ENCODE assay signal across 8 mouse cellular contexts in the genomic region with DNA sequence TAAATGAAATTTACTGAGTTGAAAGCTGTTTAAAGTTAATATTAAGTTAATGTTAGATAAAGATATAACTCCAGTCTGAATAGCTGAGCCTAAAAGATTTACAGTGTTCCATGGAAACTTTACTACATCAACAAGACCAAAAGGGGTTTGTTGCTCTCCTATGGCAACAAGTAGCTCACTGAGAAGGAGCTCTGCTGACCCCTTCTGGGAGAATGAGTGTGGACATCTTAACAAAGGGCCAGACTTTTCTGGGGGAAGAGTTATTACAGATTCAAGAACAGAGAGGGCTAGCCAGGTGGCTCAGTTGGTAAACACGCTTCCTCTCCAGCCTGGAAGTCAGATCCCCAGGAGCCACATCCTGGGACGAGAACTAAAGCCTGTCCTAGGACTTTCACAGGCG. TPM values are rescaled to one million over a fixed set of nuclear protein-coding genes. Genes with fewer than 3 reads are reported as not detected.
DNase-seq lines count a peak whose midpoint lies in the region; ATAC-seq and TF ChIP-seq lines count a peak whose summit lies in the region.
"Had no signal": no experiment of that assay in that cellular context is flagged by ENCODE, and none has a peak within 500 bp of the region (broad histone marks: within the 10 kb centered on the region; RNA-seq: fewer than 3 reads in every experiment).

No protein-coding gene starts in this region.

- H3K4me2 ChIP-seq in limb, embryonic 11.5 days (ENCODE audit: low read depth, severe bottlenecking) = no peak overlapping the region
- H3K4me2 ChIP-seq: heart, embryonic 15.5 days had no signal

- H3K4me3 ChIP-seq in kidney, adult 2 months (ENCODE audit: insufficient read depth, low read depth, low read length) = no peak overlapping the region
- no peak overlapping the region for H3K4me3 ChIP-seq in limb, embryonic 11.5 days (ENCODE audit: low read depth, low read length)
- H3K4me3 ChIP-seq: heart, embryonic 15.5 days had no signal

- peak; percentile 14 for DNase-seq in CD4-positive helper T cell, adult 2 months (ENCODE audit: low read depth, low spot score)
- DNase-seq in Muller cell, postnatal 12 days (ENCODE audit: inconsistent ontology term) = peak; percentile 76
- DNase-seq in cerebellum, postnatal 10 days = peak; percentile 76
- peak; percentile 44 for DNase-seq in gastrocnemius, postnatal 10 days
- DNase-seq in kidney, adult 2 months = peak; percentile 67
- peak; percentile 77 for DNase-seq in limb, embryonic 11.5 days (ENCODE audit: low spot score)
- DNase-seq in retina, embryonic 14.5 days (ENCODE audit: low spot score) = peak; percentile 81

- WGBS in kidney, adult 2 months = 30% methylated on average over 3 of the region's 3 CpGs
- 33% methylated on average over 3 of the region's 3 CpGs for WGBS in limb, embryonic 11.5 days

- ATAC-seq in limb, embryonic 11.5 days (ENCODE audit: insufficient number of reproducible peaks, low FRiP score, low TSS enrichment, low read depth) = no peak

- H3K27ac ChIP-seq in kidney, adult 2 months (ENCODE audit: insufficient read depth, low read depth, low read length) = no peak overlapping the region
- H3K27ac ChIP-seq in limb, embryonic 11.5 days (replicated peaks; ENCODE audit: low read depth, low read length) = no peak overlapping the region
- H3K27ac ChIP-seq: heart, embryonic 15.5 days had no signal

- H3K9me3 ChIP-seq in limb, embryonic 11.5 days (ENCODE audit: control insufficient read depth, low read length) = no peaks in the 10 kb centered on the region
- H3K9me3 ChIP-seq: heart, embryonic 15.5 days had no signal

- no peaks in the 10 kb centered on the region for H3K27me3 ChIP-seq in kidney, adult 2 months (replicated peaks; ENCODE audit: control insufficient read depth, insufficient read depth, low read length)
- no peaks in the 10 kb centered on the region for H3K27me3 ChIP-seq in limb, embryonic 11.5 days (ENCODE audit: control insufficient read depth, insufficient read depth, low read length)
- H3K27me3 ChIP-seq: heart, embryonic 15.5 days had no signal

- no peaks in the 10 kb centered on the region for H3K4me1 ChIP-seq in kidney, adult 2 months (ENCODE audit: control insufficient read depth, insufficient read depth, low read length)
- H3K4me1 ChIP-seq in limb, embryonic 11.5 days (ENCODE audit: control insufficient read depth, insufficient read depth, low read length) = no peaks in the 10 kb centered on the region

- no peak overlapping the region for H3K9ac ChIP-seq in limb, embryonic 11.5 days (ENCODE audit: low read length)
- H3K9ac ChIP-seq: heart, embryonic 15.5 days had no signal

- TF ChIP-seq CTCF in kidney, adult 2 months (conservative IDR thresholded peaks at IDR 0.05; ENCODE audit: insufficient read depth, insufficient read length, low read depth, low read length) = peak; percentile 56

- no peaks in the 10 kb centered on the region for H3K36me3 ChIP-seq in kidney, adult 2 months (ENCODE audit: control insufficient read depth, insufficient read depth, low read length)
- no peaks in the 10 kb centered on the region for H3K36me3 ChIP-seq in limb, embryonic 11.5 days (ENCODE audit: control insufficient read depth, insufficient read depth, low read length)
- H3K36me3 ChIP-seq: heart, embryonic 15.5 days had no signal

- no peak for TF ChIP-seq POLR2A in kidney, adult 2 months (IDR thresholded peaks at IDR 0.05; ENCODE audit: low read depth, low read length)

RNA-seq across cellular contexts. Expression of a gene that starts 54.5 kb away (rescaled TPM):
- total RNA-seq in gastrocnemius, postnatal 10 days (2021) = 10 to 100 TPM; 51.1 to 61.8 TPM
- 14.0 and 19.1 TPM in 2 replicates for polyA plus RNA-seq in kidney, adult 2 months (2012; rRNA removed)
- polyA plus RNA-seq in limb, embryonic 11.5 days (2014; fragmentation: Nextera tagmentation; extraction: Ambion mirVana) = 20.6 and 23.2 TPM in 2 replicates

Comparison
In these comparisons a context has a peak if more than half of its experiments do, and no peak if none do; other contexts are left out.
1. DNase-seq: peak in every context shown above with its lines; median percentile 81 in retina, embryonic 14.5 days; 77 in limb, embryonic 11.5 days; 76 in Muller cell, postnatal 12 days; 76 in cerebellum, postnatal 10 days; 67 in kidney, adult 2 months; 44 in gastrocnemius, postnatal 10 days; 14 in CD4-positive helper T cell, adult 2 months.